Mouse (Mus musculus) midbrain, postnatal 0 days (tissue): ENCODE results near the gene Taf7l. TPM values are rescaled to one million over a fixed set of nuclear protein-coding genes. Genes with fewer than 3 reads are reported as not detected.
A peak's percentile ranks its signal among the peaks of the same experiment; 100 is the strongest.

Experiments
- ATAC-seq: fragments of 200-750 bp; cut with Nextera tagmentation; 2 replicates; pipeline ENCODE4 v1.8.0; 2017; ENCODE audit warnings: moderate number of reproducible peaks, mild to moderate bottlenecking, moderate TSS enrichment, moderate library complexity; ENCODE audit not compliant: low FRiP score
- DNase-seq: peaks from one replicate; pipeline ENCODE4 v3.0.0-alpha.2; 2015; ENCODE audit warnings: low spot score
- H3K27ac ChIP-seq: fragments of 300-500 bp; sonication (generic); 2 replicates; pipeline ENCODE4 v1.5.1; 2014; ENCODE audit warnings: low read depth, mild to moderate bottlenecking, low read length, mixed read lengths
- H3K27me3 ChIP-seq: fragments of 300-500 bp; sonication (generic); 2 replicates; pipeline ENCODE4 v1.6.1; 2014; ENCODE audit warnings: low read length, control low read depth, mixed read lengths; ENCODE audit not compliant: insufficient read depth
- H3K36me3 ChIP-seq: fragments of 300-500 bp; sonication (generic); 2 replicates; pipeline ENCODE4 v1.6.1; 2014; ENCODE audit warnings: low read length, control low read depth, mixed read lengths; ENCODE audit not compliant: insufficient read depth
- H3K4me1 ChIP-seq: fragments of 300-500 bp; sonication (generic); 2 replicates; pipeline ENCODE4 v1.6.1; 2014; ENCODE audit warnings: mild to moderate bottlenecking, control low read depth, antibody characterized with exemption, low read length, mixed read lengths; ENCODE audit not compliant: insufficient read depth
- H3K4me2 ChIP-seq: fragments of 300-500 bp; sonication (generic); 2 replicates; pipeline ENCODE4 v1.6.1; 2014; ENCODE audit warnings: low read depth, mild to moderate bottlenecking, low read length, mixed read lengths; ENCODE audit not compliant: poor library complexity, severe bottlenecking
- H3K4me3 ChIP-seq: fragments of 300-500 bp; sonication (generic); 2 replicates; pipeline ENCODE4 v1.5.1; 2014; ENCODE audit warnings: low read depth, mild to moderate bottlenecking, low read length, moderate library complexity
- H3K9ac ChIP-seq: fragments of 300-500 bp; sonication (generic); replicated peaks from 2 replicates; pipeline ENCODE4 v1.6.1; 2014; ENCODE audit warnings: mild to moderate bottlenecking, low read length, moderate library complexity, mixed read lengths; ENCODE audit not compliant: poor library complexity, severe bottlenecking
- H3K9me3 ChIP-seq: fragments of 300-500 bp; sonication (generic); 2 replicates; pipeline ENCODE4 v1.6.1; 2016; ENCODE audit warnings: low read length, control low read depth
- CTCF ChIP-seq: IDR thresholded peaks from 2 replicates; pipeline ENCODE4 v1.5.1; 2016; ENCODE audit warnings: antibody characterized with exemption, mild to moderate bottlenecking
- WGBS: fragments of 180-500 bp; shearing (Covaris S2); extraction: QIAGEN DNeasy Blood & Tissue Kit; methylation state at CpG from one replicate; pipeline ENCODE4 v1.1.7; 2014; 5-methylcytosine and 5-hydroxymethylcytosine counted together
- polyA plus RNA-seq: library from polyadenylated mRNA; unstranded; fragments of >200 nt; fragmentation: Nextera tagmentation; extraction: Ambion mirVana; gene quantifications from 2 replicates; pipeline ENCODE4 v1.2.1, GENCODE M21; 2015
- total RNA-seq: library from RNA; depleted of rRNA; stranded (reverse); fragments of >200 nt; gene quantifications from 2 replicates; pipeline ENCODE4 v1.2.3, GENCODE M21; 2014

The Taf7l gene
- total and polyA plus RNA-seq, 2 experiments from 2014 or later: 0.09 TPM; not detected in 1

DNA sequence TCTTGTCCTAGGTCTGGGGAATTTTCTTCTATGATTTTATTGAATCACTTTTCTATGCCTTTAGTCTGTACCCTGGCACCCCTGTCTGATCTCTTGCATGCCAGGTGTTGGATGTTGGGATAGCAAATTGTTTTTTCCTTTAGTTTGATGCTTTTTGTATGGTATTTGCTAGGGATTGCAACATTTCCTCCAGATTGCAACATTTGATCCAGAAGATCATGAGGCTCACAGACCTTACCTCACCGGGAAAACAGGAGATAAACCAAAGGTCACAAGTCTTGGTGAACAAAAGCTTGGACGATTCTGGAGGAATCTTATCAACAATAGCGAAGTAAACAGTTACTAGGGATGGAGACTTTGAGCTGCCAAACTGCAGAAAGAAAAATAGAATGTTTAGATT lies 5.4 kb upstream of the Taf7l start:
- WGBS: 68% methylated on average over 3 of the region's 3 CpGs
- DNase-seq: no peak
- no peak overlapping the region for H3K4me3 ChIP-seq
- no peaks in the 10 kb centered on the region for H3K4me1 ChIP-seq
- no peak overlapping the region for H3K4me2 ChIP-seq
- H3K27ac ChIP-seq: no peak overlapping the region
- no peak overlapping the region for H3K9ac ChIP-seq
- ATAC-seq: no peak
- no peak for TF ChIP-seq CTCF
- H3K36me3 ChIP-seq: no peaks in the 10 kb centered on the region
- H3K9me3 ChIP-seq: no peaks in the 10 kb centered on the region
- no peaks in the 10 kb centered on the region for H3K27me3 ChIP-seq

DNA sequence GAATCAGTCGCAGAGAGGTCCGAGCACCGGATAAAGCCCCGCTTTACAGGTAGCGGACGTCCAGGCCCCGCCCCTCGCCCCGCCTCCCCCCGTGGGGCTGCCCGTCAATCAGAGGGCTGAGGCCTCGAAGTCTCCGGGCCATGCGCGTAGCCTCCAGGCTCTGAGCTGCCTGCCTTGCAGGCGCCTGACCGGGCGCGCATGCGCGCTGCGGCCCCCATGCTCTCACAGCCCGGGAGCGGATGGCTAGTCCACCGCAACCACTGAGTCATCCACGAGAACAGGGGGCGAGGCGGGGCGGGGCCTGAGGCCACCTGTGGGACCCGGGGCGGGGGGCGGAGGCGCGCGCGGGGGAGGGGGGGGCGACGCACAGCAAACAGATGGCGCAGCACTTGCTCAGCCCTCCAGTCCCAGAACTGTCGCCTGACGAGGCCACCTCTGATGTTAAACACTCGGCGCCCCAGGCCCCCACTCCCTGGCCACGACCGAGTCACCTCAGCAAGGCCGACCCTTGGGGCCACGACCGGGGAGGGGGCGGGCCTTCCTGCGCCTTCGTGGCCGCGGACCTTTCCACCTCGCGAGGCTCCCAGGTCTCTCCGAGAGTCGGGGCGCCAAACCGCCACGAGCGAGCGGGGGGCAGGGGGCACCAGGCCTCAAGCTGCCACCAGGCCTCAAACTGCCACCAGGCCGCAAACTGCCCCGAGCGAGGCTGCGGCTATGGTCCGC lies 1.1 kb downstream of the Taf7l start:
- no peak overlapping the region for H3K4me3 ChIP-seq
- H3K9ac ChIP-seq: no peak overlapping the region
- no peak for TF ChIP-seq CTCF
- H3K36me3 ChIP-seq: no peaks in the 10 kb centered on the region
- WGBS: 74% methylated on average over 46 of the region's 67 CpGs
- no peaks in the 10 kb centered on the region for H3K9me3 ChIP-seq
- DNase-seq: no peak
- no peaks in the 10 kb centered on the region for H3K4me1 ChIP-seq
- H3K27me3 ChIP-seq: no peaks in the 10 kb centered on the region
- peak; percentile 38; the same call in 1 of the 2 replicates for ATAC-seq
- H3K27ac ChIP-seq: no peak overlapping the region
- H3K4me2 ChIP-seq: no peak overlapping the region

DNA sequence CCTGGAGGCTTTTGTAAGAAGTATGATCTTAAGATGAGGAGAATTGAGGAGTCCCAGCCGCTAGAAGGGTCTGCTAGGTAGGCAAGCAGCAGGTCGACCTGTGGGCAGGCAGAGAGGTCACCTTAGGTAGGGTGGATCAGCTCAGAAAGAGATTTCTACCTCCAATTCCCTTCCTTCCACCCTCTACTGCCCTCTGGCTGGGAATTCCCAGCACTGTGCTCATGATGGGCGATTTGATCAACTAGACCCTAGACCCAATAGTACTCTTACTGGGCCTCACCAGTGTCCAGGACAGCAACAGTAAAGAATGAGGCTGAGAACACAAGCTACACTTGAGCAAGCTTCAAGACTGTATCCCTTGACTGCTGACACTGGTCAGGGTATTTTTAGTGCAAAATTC lies 49.0 kb downstream of the Taf7l start:
- no peaks in the 10 kb centered on the region for H3K9me3 ChIP-seq
- no peaks in the 10 kb centered on the region for H3K36me3 ChIP-seq
- H3K27ac ChIP-seq: no peak overlapping the region
- no peak overlapping the region for H3K4me2 ChIP-seq
- H3K27me3 ChIP-seq: no peaks in the 10 kb centered on the region
- no peaks in the 10 kb centered on the region for H3K4me1 ChIP-seq
- no peak for ATAC-seq
- 75% methylated on average over 3 of the region's 3 CpGs for WGBS
- peak; percentile 58 for TF ChIP-seq CTCF
- DNase-seq: no peak
- no peak overlapping the region for H3K4me3 ChIP-seq
- no peak overlapping the region for H3K9ac ChIP-seq

DNA sequence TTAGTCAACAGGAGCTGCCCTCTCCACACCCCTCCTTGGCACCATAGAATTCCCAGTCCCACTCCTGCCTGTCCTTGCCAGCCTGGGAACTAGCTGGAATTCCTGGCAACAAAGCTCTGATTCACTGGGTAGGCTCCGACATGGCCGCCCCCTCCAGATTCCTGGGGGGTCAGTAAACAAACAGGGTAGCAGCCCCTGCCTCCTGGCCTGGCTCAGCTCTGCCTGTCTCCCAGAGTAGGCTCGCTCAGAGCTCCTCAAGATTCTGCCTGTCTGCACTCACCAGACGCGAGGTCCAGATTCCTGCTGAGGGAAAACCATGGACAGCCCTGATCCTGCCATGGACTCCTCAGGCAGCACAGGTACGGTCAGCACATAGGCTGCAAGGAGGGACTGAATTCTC lies 49.5 kb downstream of the Taf7l start:
- no peak for ATAC-seq
- Histone ChIP-seq H3K9me3 (no peaks in the 10 kb centered on the region), H3K4me3 (no peak overlapping the region), H3K4me1 (no peaks in the 10 kb centered on the region), H3K36me3 (no peaks in the 10 kb centered on the region), H3K27me3 (no peaks in the 10 kb centered on the region), H3K27ac (no peak overlapping the region), H3K4me2 (no peak overlapping the region), H3K9ac (no peak overlapping the region)
- DNase-seq: no peak
- 60% methylated on average over 6 of the region's 6 CpGs for WGBS
- no peak for TF ChIP-seq CTCF

DNA sequence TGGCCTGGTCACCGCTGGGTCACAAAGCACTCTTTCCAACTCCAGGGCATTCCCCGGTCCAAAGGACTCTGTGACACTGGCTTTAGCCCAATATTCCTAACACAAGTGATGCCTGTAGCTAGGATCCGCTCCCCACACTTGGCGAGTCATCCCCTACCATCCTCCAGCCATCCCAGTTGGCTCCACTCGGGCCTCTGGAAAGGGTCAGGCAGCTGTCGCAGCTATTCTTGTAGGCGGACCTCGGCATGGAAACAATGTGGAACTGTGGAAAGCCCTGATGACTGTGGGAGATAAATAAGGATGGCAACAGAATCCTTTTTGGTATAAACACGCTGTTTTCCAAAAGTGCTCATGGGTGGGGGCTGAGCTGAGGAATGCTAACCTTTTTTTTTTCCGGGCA lies 50.5 kb downstream of the Taf7l start:
- H3K27ac ChIP-seq: no peak overlapping the region
- H3K4me2 ChIP-seq: no peak overlapping the region
- 75% methylated on average over 10 of the region's 10 CpGs for WGBS
- no peak overlapping the region for H3K4me3 ChIP-seq
- no peak overlapping the region for H3K9ac ChIP-seq
- H3K9me3 ChIP-seq: no peaks in the 10 kb centered on the region
- H3K4me1 ChIP-seq: no peaks in the 10 kb centered on the region
- TF ChIP-seq CTCF: no peak
- ATAC-seq (no peak), DNase-seq (peak; percentile 23)
- H3K36me3 ChIP-seq: no peaks in the 10 kb centered on the region
- H3K27me3 ChIP-seq: no peaks in the 10 kb centered on the region

DNA sequence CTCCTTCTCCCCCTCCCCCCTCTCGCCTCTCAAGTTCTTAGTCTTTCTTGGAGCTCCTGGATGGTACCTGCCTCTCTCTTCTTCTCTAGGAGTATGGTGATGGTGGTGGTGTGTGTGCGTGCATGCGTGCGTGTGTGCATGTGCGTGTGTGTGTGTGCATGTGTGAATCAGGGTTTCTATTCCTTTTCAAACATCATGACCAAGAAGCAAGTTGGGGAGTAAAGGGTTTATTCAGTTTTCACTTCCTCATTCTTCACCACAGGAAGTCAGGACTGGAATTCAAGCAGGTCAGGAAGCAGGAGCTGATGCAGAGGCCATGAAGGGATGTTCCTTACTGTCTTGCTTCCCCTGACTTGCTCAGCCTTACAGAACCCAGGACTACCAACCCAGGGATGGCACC lies 52.0 kb downstream of the Taf7l start:
- Histone ChIP-seq H3K9me3 (no peaks in the 10 kb centered on the region), H3K4me3 (no peak overlapping the region), H3K27ac (no peak overlapping the region), H3K9ac (no peak overlapping the region), H3K4me2 (no peak overlapping the region), H3K36me3 (no peaks in the 10 kb centered on the region), H3K4me1 (no peaks in the 10 kb centered on the region), H3K27me3 (no peaks in the 10 kb centered on the region)
- DNase-seq (no peak), ATAC-seq (no peak)
- TF ChIP-seq CTCF: no peak
- WGBS: 90% methylated on average over 4 of the region's 5 CpGs
